Mouse (Mus musculus) adipocyte (in vitro differentiated cells): ENCODE measurements around the gene Mfsd2b.

Experiments
- DNase-seq: peaks from one replicate; pipeline ENCODE4 v3.0.0-alpha.2; 2016; ENCODE audit warnings: low spot score

Gene Mfsd2b

GRCm38 (mm10) chr12:4873531-4873930 is 628 bp downstream of the Mfsd2b start:
- DNase-seq = no peak

- no peak for DNase-seq
These were observed 1.1 kb downstream of the Mfsd2b start for GRCm38 (mm10) chr12:4872983-4873477.

GRCm38 (mm10) chr12:4872273-4872672 is 1.9 kb downstream of the Mfsd2b start:
- no peak for DNase-seq

- DNase-seq = no peak
These were observed 2.9 kb downstream of the Mfsd2b start for GRCm38 (mm10) chr12:4871260-4871659.

GRCm38 (mm10) chr12:4868924-4869323 is 5.2 kb downstream of the Mfsd2b start:
- DNase-seq = no peak

- DNase-seq = no peak
These were observed 9.8 kb downstream of the Mfsd2b start for GRCm38 (mm10) chr12:4864338-4864690.

- DNase-seq = peak; percentile 29
These were observed 10.4 kb downstream of the Mfsd2b start for GRCm38 (mm10) chr12:4863654-4864337.

- no peak for DNase-seq
These were observed 11.5 kb downstream of the Mfsd2b start for GRCm38 (mm10) chr12:4862672-4863071.

GRCm38 (mm10) chr12:4859241-4859914 is 14.8 kb downstream of the Mfsd2b start:
- DNase-seq = no peak

- DNase-seq = no peak
These were observed 17.3 kb downstream of the Mfsd2b start for GRCm38 (mm10) chr12:4856834-4857233.

- DNase-seq = no peak
These were observed 18.0 kb downstream of the Mfsd2b start for GRCm38 (mm10) chr12:4856160-4856559.

GRCm38 (mm10) chr12:4843741-4844140 is 30.4 kb downstream of the Mfsd2b start:
- DNase-seq = peak; percentile 47

GRCm38 (mm10) chr12:4842890-4843597 is 31.1 kb downstream of the Mfsd2b start, which contains the start of gene Wdcp:
Wdcp (plus strand) TSS chr12:4843303.
- peak; percentile 93 for DNase-seq

- DNase-seq = no peak
These were observed 31.7 kb downstream of the Mfsd2b start for GRCm38 (mm10) chr12:4842456-4842855.

GRCm38 (mm10) chr12:4841392-4841887 is 32.7 kb downstream of the Mfsd2b start, which contains the start of gene Fkbp1b:
Fkbp1b (minus strand) TSS chr12:4841591.
- DNase-seq = no peak

- DNase-seq = no peak
These were observed 33.4 kb downstream of the Mfsd2b start for GRCm38 (mm10) chr12:4840741-4841140.

- no peak for DNase-seq
These were observed 34.1 kb downstream of the Mfsd2b start for GRCm38 (mm10) chr12:4840010-4840409.

GRCm38 (mm10) chr12:4836959-4837358 is 37.2 kb downstream of the Mfsd2b start:
- DNase-seq = no peak

GRCm38 (mm10) chr12:4827256-4827655 is 46.9 kb downstream of the Mfsd2b start:
- DNase-seq = no peak

GRCm38 (mm10) chr12:4817361-4818101 is 56.6 kb downstream of the Mfsd2b start, which contains the start of gene Sf3b6:
Sf3b6 (plus strand) TSS chr12:4817544.
- peak; percentile 99 for DNase-seq

- DNase-seq = no peak
These were observed 57.3 kb downstream of the Mfsd2b start for GRCm38 (mm10) chr12:4816680-4817360.
